Mouse (Mus musculus) small intestine, adult 2 months (tissue): ENCODE measurements around the gene Syce2.

ENCODE experiments used
- CTCF ChIP-seq: fragments of 200-500 bp; IDR thresholded peaks from 2 replicates; pipeline ENCODE4 v1.5.1; 2012; ENCODE audit warnings: low read depth, mild to moderate bottlenecking, control low read depth, inconsistent platforms, low read length, moderate library complexity, mixed read lengths; ENCODE audit not compliant: insufficient replicate concordance, insufficient read length; ENCODE audit errors: extremely low read depth
- POLR2A ChIP-seq: fragments of 200-500 bp; IDR thresholded peaks from 2 replicates; pipeline ENCODE4 v1.6.1; 2012; ENCODE audit warnings: low read depth, mild to moderate bottlenecking, control low read depth, inconsistent platforms, low read length, moderate library complexity

DNA sequence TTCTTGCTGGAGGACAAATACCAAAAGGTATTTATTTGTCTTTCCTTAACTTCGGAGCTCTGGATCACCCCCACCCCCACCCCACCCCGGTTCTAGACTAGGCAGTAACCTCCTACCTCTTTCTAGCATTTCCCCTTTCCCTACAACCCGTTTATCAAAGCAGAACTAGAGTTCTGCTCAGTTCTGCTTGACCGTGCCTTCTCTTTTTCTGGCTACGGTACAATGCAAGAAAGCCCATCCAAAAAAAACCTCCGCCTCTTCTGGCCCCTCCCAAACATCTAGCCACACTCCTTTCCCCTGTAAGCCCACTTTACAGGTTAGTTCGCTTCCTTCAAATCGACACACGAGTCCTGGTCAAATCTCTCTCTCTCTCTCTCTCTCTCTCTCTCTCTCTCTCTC, 41.6 kb downstream of the Syce2 start:
- no peak for TF ChIP-seq CTCF
- no peak for TF ChIP-seq POLR2A
